Mouse (Mus musculus) c-Kit-positive CD71-positive TER-119-negative erythroid progenitor cells, embryonic 14.5 days (primary cell): ENCODE data around the gene Nenf.
A peak's percentile ranks its signal among the peaks of the same experiment; 100 is the strongest.

Experiments
- DNase-seq: peaks from one replicate; pipeline ENCODE4 v3.0.0-alpha.2; 2013; ENCODE audit warnings: low read depth

Gene Nenf

GRCm38 (mm10) chr1:191317591-191318196 lies at the start of gene Nenf:
Gene Nenf (minus strand): TSS chr1:191318194.
- peak; percentile 63 for DNase-seq

GRCm38 (mm10) chr1:191364477-191364876 lies 46.5 kb upstream of the Nenf start:
- DNase-seq, result peak; percentile 58

- no peak for DNase-seq
Observed at GRCm38 (mm10) chr1:191362412-191362811, 44.4 kb upstream of the Nenf start.

GRCm38 (mm10) chr1:191359478-191359877 lies 41.5 kb upstream of the Nenf start:
- DNase-seq, result no peak

GRCm38 (mm10) chr1:191356936-191357335 lies 38.9 kb upstream of the Nenf start:
- no peak for DNase-seq

- DNase-seq, result no peak
Observed at GRCm38 (mm10) chr1:191353836-191354235, 35.8 kb upstream of the Nenf start.

GRCm38 (mm10) chr1:191352786-191353488 lies 34.9 kb upstream of the Nenf start:
- DNase-seq, result peak; percentile 35

- DNase-seq, result no peak
Observed at GRCm38 (mm10) chr1:191350355-191350754, 32.4 kb upstream of the Nenf start.

GRCm38 (mm10) chr1:191349486-191350037 lies 31.6 kb upstream of the Nenf start:
- no peak for DNase-seq

GRCm38 (mm10) chr1:191348996-191349395 lies 31.0 kb upstream of the Nenf start:
- DNase-seq, result no peak

GRCm38 (mm10) chr1:191348592-191348991 lies 30.6 kb upstream of the Nenf start:
- DNase-seq, result no peak

- DNase-seq, result no peak
Observed at GRCm38 (mm10) chr1:191347602-191348001, 29.6 kb upstream of the Nenf start.

- DNase-seq, result no peak
Observed at GRCm38 (mm10) chr1:191340530-191340929, 22.5 kb upstream of the Nenf start.

- DNase-seq, result no peak
Observed at GRCm38 (mm10) chr1:191339876-191340275, 21.9 kb upstream of the Nenf start.

- no peak for DNase-seq
Observed at GRCm38 (mm10) chr1:191334500-191334899, 16.5 kb upstream of the Nenf start.

- DNase-seq, result no peak
Observed at GRCm38 (mm10) chr1:191330356-191330755, 12.4 kb upstream of the Nenf start.

- DNase-seq, result no peak
Observed at GRCm38 (mm10) chr1:191328019-191328441, 10.0 kb upstream of the Nenf start.

GRCm38 (mm10) chr1:191327258-191327657 lies 9.3 kb upstream of the Nenf start:
- DNase-seq, result no peak

- peak; percentile 56 for DNase-seq
Observed at GRCm38 (mm10) chr1:191326233-191326882, 8.4 kb upstream of the Nenf start.

GRCm38 (mm10) chr1:191325726-191326232 lies 7.8 kb upstream of the Nenf start, which contains the start of gene Tmem206:
Gene Tmem206 (plus strand): TSS chr1:191325912.
- DNase-seq, result peak; percentile 92

- DNase-seq, result no peak
Observed at GRCm38 (mm10) chr1:191324733-191325590, 7.0 kb upstream of the Nenf start.

- no peak for DNase-seq
Observed at GRCm38 (mm10) chr1:191323381-191323780, 5.4 kb upstream of the Nenf start.
